Mouse (Mus musculus) limb, embryonic 13.5 days (tissue): Measurements from ENCODE around the gene Eno1. TPM values are rescaled to one million over a fixed set of nuclear protein-coding genes. Genes with fewer than 3 reads are reported as not detected.

Experiments
- ATAC-seq: fragments of 200-750 bp; cut with Nextera tagmentation; 2 replicates; pipeline ENCODE4 v1.8.0; 2017; ENCODE audit warnings: low read depth, moderate number of reproducible peaks, moderate TSS enrichment; ENCODE audit not compliant: low FRiP score
- H3K27ac ChIP-seq: fragments of 300-500 bp; sonication (generic); 2 replicates; pipeline ENCODE4 v1.5.1; 2015; ENCODE audit warnings: inconsistent platforms, mild to moderate bottlenecking, moderate library complexity
- H3K27me3 ChIP-seq: fragments of 300-500 bp; sonication (generic); 2 replicates; pipeline ENCODE4 v1.6.1; 2015; ENCODE audit warnings: mild to moderate bottlenecking, inconsistent platforms
- H3K36me3 ChIP-seq: fragments of 300-500 bp; sonication (generic); 2 replicates; pipeline ENCODE4 v1.6.1; 2015; ENCODE audit warnings: inconsistent platforms, mild to moderate bottlenecking, moderate library complexity
- H3K4me1 ChIP-seq: fragments of 300-500 bp; sonication (generic); 2 replicates; pipeline ENCODE4 v1.6.1; 2015; ENCODE audit warnings: inconsistent platforms
- H3K4me2 ChIP-seq: fragments of 300-500 bp; sonication (generic); replicated peaks from 2 replicates; pipeline ENCODE4 v1.6.1; 2015; ENCODE audit warnings: inconsistent platforms, mild to moderate bottlenecking, moderate library complexity
- H3K4me3 ChIP-seq: fragments of 300-500 bp; sonication (generic); 2 replicates; pipeline ENCODE4 v1.5.1; 2015; ENCODE audit warnings: moderate library complexity, mild to moderate bottlenecking, inconsistent platforms
- H3K9ac ChIP-seq: fragments of 300-500 bp; sonication (generic); 2 replicates; pipeline ENCODE4 v1.6.1; 2015; ENCODE audit warnings: mild to moderate bottlenecking, inconsistent platforms
- H3K9me3 ChIP-seq: fragments of 300-500 bp; sonication (generic); 2 replicates; pipeline ENCODE4 v1.6.1; 2016; ENCODE audit warnings: inconsistent platforms
- WGBS: fragments of 180-500 bp; shearing (Covaris S2); methylation state at CpG from one replicate; pipeline ENCODE4 v1.1.7; 2015; 5-methylcytosine and 5-hydroxymethylcytosine counted together
- polyA plus RNA-seq: library from polyadenylated mRNA; unstranded; fragments of >200 nt; fragmentation: Nextera tagmentation; extraction: Ambion mirVana; gene quantifications from 2 replicates; pipeline ENCODE4 v1.2.1, GENCODE M21; 2015

The Eno1 gene
- polyA plus RNA-seq, 1 experiment from 2014 or later: 1,739 TPM

DNA sequence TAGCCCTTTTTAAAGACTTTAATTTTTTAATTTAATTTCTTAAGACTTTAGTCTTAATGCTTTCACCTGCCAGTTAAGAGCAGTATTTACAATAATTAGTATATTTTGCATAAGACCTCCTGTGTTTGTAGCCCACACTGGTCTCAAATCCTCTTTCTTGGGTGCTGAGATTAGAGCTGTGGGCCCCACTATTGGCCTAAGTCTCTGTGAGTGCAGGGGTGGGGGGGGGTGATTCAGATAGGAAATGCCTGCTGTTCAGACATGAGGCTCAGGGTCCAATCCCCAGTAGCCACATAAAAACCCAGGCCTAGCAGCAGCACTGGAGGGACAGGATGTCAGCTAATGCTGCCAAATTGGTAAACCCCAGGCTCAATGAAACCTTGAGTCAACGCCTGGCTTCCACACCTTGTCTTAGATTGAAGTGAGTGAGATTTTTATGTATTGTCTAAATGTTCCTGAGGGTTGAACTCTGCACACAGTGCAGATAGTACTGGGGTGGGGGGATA is 3.9 kb downstream of the Eno1 start:
- 38% methylated on average over 1 of the region's 1 CpGs for WGBS
- Histone ChIP-seq H3K4me3 (peak overlapping the region; percentile 16), H3K4me2 (peak overlapping the region; percentile 77), H3K27me3 (no peaks in the 10 kb centered on the region), H3K9me3 (no peaks in the 10 kb centered on the region), H3K4me1 (peaks cover 58% of the 10 kb centered on the region), H3K27ac (no peak overlapping the region), H3K36me3 (peaks cover 59% of the 10 kb centered on the region), H3K9ac (peak overlapping the region; percentile 35; the same call in 1 of the 2 replicates)
- no peak for ATAC-seq

DNA sequence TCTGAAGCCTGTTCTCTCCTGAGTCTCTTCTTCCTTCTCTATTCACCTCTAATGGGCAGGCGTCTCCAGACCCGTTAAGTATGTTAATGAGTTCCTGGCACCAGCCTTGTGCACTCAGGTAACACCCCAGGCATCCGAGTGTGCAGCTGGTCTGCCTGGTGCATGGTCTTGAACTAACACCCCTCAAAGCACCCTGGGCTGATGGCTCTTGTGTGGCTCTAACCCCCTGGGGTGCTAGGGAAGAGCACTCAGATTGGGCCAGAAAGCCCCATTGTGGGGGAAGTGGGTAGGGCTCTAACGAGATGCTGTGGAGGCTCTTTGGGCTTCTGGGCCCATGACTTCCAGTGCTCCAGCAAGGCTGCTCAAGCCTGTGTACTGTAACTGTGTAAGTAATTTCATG is 5.2 kb downstream of the Eno1 start:
- Histone ChIP-seq H3K9ac (no peak overlapping the region), H3K4me3 (no peak overlapping the region), H3K4me1 (peaks cover 52% of the 10 kb centered on the region), H3K27me3 (no peaks in the 10 kb centered on the region), H3K9me3 (no peaks in the 10 kb centered on the region), H3K4me2 (peak overlapping the region; percentile 30), H3K27ac (peak overlapping the region; percentile 1; the same call in 1 of the 2 replicates), H3K36me3 (peaks cover 71% of the 10 kb centered on the region)
- no peak for ATAC-seq
- WGBS: 66% methylated on average over 4 of the region's 4 CpGs

DNA sequence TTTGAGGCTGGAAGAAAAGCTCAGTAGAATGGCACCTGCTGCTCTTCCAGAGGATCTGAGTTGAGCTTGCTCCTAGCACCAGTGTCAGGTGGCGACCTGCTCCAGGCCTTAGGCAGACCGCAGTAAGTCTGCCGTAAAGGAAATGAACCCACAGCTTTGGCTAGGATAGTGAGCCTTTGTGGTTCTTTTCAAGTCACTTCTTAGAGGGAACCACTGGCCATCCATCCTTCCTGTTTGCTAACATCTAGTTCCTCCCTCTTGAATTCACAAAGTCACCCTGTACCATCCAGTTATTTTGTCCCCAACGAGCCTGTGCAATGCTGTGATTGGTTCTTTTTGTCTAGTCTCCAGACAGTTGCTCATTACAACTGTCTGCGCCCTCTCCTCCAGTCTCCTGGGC is 6.2 kb downstream of the Eno1 start:
- H3K36me3 ChIP-seq: peaks cover 82% of the 10 kb centered on the region
- no peak for ATAC-seq

DNA sequence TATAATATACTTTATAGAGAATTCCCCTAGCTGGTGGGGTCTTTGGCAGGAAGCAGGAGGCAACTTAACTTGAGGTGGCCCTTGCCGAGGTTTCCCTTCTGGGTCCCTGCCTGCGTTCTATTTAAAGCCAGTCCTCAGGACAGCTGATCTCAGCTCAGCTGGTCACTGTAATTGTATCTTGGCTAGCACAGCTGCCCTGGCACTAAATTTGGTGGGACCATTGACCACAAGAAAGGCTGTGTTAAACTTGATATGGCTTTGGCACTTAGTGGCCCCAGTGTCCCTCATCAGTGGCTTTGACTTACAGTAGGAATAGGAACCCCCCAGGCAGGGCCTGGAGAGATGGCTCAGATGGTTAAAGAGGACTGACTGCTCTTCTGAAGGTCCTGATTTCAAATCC is 9.4 kb downstream of the Eno1 start:
- Histone ChIP-seq H3K27ac (no peak overlapping the region), H3K4me2 (no peak overlapping the region), H3K4me3 (no peak overlapping the region), H3K36me3 (peaks cover 88% of the 10 kb centered on the region), H3K9me3 (no peaks in the 10 kb centered on the region), H3K27me3 (no peaks in the 10 kb centered on the region), H3K9ac (no peak overlapping the region), H3K4me1 (peaks cover 32% of the 10 kb centered on the region)
- no peak for ATAC-seq
- WGBS: 72% methylated on average over 2 of the region's 2 CpGs

More for the DNA sequence above, 6.2 kb downstream of the Eno1 start:
- WGBS: 84% methylated on average over 5 of the region's 5 CpGs
- peaks cover 52% of the 10 kb centered on the region for H3K4me1 ChIP-seq
- no peaks in the 10 kb centered on the region for H3K9me3 ChIP-seq
- H3K9ac ChIP-seq: no peak overlapping the region
- H3K27me3 ChIP-seq: no peaks in the 10 kb centered on the region
- no peak overlapping the region for H3K4me2 ChIP-seq
- H3K4me3 ChIP-seq: no peak overlapping the region
- H3K27ac ChIP-seq: no peak overlapping the region

DNA sequence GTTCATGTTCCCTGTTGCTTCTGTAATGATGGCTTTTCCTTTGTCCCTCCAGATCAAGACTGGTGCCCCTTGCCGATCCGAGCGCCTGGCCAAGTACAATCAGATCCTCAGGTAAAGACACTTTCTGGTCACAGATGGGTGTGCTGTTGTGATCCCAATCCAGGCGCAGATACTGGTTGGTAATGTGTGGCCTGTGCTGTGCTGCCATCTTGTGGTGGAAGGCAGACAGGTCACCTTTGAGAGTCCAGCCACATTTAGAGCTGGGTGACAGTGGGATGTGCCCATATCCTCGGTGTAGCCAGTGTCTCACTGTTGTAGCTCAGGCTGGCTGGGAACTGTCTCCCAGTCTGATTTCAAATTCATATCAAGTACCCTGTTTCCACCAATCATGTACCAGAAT is 11.5 kb downstream of the Eno1 start:
- no peak overlapping the region for H3K27ac ChIP-seq
- WGBS: 62% methylated on average over 5 of the region's 5 CpGs
- ATAC-seq: no peak
- peaks cover 14% of the 10 kb centered on the region for H3K4me1 ChIP-seq
- no peaks in the 10 kb centered on the region for H3K9me3 ChIP-seq
- no peak overlapping the region for H3K4me3 ChIP-seq
- no peak overlapping the region for H3K4me2 ChIP-seq
- H3K9ac ChIP-seq: no peak overlapping the region
- H3K36me3 ChIP-seq: peaks cover 74% of the 10 kb centered on the region
- no peaks in the 10 kb centered on the region for H3K27me3 ChIP-seq

DNA sequence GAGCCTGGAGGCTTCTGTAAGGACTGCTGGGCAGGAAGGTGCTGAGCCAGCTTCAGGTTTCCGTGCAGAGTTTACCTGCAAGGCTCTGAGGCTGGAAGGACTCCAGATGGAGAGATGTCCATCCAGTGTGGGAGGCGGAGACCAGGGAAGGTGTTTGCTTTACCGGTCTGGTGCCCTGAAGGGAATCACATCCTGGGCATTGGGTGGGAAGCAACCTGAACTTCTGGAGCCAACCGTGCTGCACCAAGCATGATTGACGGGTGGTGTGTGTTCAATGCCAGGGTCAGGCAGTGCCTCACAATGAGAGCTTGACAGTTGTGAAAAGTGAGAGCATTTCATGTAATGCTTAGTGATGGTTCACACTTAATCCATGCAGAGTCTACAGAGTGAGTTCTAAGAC is 12.4 kb downstream of the Eno1 start:
- 86% methylated on average over 5 of the region's 5 CpGs for WGBS
- no peak for ATAC-seq
- H3K9me3 ChIP-seq: no peaks in the 10 kb centered on the region
- H3K36me3 ChIP-seq: peaks cover 65% of the 10 kb centered on the region
- no peak overlapping the region for H3K4me2 ChIP-seq
- H3K4me1 ChIP-seq: peaks cover 10% of the 10 kb centered on the region
- no peaks in the 10 kb centered on the region for H3K27me3 ChIP-seq
- H3K27ac ChIP-seq: no peak overlapping the region
- H3K4me3 ChIP-seq: no peak overlapping the region
- no peak overlapping the region for H3K9ac ChIP-seq

DNA sequence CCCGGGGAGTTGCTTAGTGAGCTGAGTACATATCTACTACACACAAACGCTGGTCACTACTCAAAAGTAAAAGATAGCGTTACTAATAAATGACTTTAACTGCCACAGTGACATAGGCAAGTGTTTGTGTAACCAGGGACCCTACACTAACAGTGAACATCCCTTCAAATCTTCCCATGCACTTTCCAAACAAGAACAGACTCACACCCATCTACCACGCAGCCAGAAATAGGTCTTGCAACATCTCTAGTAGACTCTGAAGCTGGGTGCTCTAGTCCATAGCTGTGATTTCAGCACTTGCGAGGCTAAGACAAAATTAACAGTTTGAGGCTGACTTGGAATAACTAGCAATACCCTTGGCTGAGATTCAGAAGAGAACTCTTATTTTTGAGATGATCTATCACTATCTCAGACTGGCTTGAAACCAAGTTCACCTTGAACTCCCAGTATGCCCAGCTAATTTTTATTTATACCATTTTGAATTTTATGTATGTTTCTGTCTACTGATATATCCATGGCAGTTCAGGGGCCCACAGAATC is 13.3 kb downstream of the Eno1 start:
- Histone ChIP-seq H3K4me1 (peaks cover 10% of the 10 kb centered on the region), H3K36me3 (peaks cover 56% of the 10 kb centered on the region), H3K4me2 (no peak overlapping the region), H3K9me3 (no peaks in the 10 kb centered on the region), H3K27ac (no peak overlapping the region), H3K27me3 (no peaks in the 10 kb centered on the region), H3K9ac (no peak overlapping the region), H3K4me3 (no peak overlapping the region)
- WGBS: 78% methylated on average over 5 of the region's 5 CpGs
- ATAC-seq: no peak

DNA sequence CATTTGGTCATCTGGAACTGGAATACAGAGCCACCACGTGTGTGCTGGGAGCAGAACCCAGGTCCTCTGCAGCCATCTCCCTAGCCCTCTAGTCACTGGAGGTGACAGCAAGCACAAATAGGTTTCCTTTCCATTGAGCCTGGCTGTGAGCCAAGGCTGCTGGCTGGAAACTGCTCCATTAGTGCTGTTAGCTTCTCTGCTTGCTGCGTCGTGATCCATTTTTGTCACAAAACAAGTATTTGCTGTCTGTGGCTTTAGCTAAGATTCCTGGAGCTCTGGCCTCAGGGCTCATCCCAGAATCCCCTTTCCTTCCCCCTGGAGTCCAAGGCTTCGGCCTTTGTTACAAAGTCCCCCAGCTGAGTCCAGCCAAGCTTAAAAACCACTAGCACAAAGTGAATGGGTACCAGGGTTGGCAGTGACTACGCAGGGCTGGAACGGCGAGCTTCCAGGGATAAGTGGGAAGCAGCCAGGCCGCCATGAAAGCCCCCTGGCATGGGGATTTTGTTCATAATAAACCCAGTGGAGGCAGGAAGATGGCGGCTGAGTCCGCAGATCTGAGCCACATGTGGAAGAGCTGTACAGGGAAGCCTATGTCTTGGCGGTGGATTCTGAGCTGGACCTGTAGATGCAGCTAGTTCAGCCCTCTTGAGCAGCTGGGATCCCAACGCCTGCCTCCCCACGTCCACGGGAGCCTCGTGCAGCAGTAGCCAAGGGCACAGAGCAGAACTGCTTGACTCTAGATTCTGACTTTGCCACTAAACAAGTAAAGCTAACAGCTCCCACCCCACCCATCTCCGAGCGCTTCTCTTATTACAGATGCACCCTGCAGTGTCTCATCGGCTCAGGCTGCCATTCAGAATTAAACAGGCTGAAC is 14.3 kb downstream of the Eno1 start:
- ATAC-seq: no peak; the same call in 1 of the 2 replicates
- Histone ChIP-seq H3K4me1 (peaks cover 10% of the 10 kb centered on the region), H3K36me3 (peaks cover 46% of the 10 kb centered on the region), H3K4me2 (no peak overlapping the region), H3K4me3 (no peak overlapping the region), H3K9ac (no peak overlapping the region), H3K27me3 (no peaks in the 10 kb centered on the region), H3K9me3 (no peaks in the 10 kb centered on the region), H3K27ac (peak overlapping the region; percentile 49)
- WGBS: 59% methylated on average over 18 of the region's 18 CpGs

DNA sequence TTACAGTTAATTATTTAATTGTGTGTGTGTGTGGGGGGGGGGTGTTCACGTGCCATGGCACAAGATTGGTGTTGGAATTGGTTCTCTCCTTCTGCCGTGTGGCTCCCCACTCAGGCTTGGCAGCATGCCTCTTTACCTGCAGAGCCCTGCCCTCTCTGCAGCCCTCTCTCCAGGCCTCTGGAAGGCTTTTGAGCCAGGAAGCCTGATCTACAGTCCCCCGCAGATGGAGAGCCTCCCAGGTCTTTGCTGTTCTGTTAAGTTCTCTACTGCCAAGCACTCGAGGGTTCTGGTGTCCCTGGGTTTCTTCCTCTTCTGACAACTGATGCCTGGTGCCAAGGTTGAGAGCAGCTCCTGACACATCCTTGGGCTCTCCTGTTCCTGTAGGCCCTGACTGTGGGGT is 17.9 kb downstream of the Eno1 start:
- Histone ChIP-seq H3K36me3 (peaks cover 12% of the 10 kb centered on the region), H3K27ac (no peak overlapping the region), H3K27me3 (no peaks in the 10 kb centered on the region), H3K4me3 (no peak overlapping the region), H3K4me2 (no peak overlapping the region), H3K9me3 (no peaks in the 10 kb centered on the region), H3K4me1 (peaks cover 26% of the 10 kb centered on the region), H3K9ac (no peak overlapping the region)
- 57% methylated on average over 4 of the region's 4 CpGs for WGBS
- ATAC-seq: no peak

DNA sequence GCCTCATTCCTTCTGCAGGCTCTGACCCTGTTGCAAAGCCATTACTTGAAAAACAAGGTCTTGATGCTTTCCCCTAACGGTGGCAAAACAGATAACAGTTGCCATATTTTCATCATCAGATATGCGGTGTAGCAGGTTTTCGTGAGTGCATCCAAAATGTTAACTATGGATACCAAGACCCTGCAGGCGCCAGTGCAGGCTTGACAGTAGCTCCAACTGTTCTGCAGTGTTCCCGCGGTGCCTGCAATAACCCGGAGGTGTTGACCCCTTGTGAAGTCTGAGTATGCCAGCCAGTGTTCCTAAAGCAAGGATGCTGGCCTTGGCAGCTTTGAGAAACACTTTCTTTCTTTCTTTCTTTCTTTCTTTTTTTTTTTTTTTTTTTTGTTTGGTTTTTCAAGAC is 18.7 kb downstream of the Eno1 start:
- WGBS: 83% methylated on average over 7 of the region's 7 CpGs
- Histone ChIP-seq H3K27ac (no peak overlapping the region), H3K4me3 (no peak overlapping the region), H3K4me2 (no peak overlapping the region), H3K9me3 (no peaks in the 10 kb centered on the region), H3K9ac (no peak overlapping the region), H3K27me3 (no peaks in the 10 kb centered on the region), H3K36me3 (peaks cover 7% of the 10 kb centered on the region), H3K4me1 (peaks cover 26% of the 10 kb centered on the region)
- ATAC-seq: no peak

DNA sequence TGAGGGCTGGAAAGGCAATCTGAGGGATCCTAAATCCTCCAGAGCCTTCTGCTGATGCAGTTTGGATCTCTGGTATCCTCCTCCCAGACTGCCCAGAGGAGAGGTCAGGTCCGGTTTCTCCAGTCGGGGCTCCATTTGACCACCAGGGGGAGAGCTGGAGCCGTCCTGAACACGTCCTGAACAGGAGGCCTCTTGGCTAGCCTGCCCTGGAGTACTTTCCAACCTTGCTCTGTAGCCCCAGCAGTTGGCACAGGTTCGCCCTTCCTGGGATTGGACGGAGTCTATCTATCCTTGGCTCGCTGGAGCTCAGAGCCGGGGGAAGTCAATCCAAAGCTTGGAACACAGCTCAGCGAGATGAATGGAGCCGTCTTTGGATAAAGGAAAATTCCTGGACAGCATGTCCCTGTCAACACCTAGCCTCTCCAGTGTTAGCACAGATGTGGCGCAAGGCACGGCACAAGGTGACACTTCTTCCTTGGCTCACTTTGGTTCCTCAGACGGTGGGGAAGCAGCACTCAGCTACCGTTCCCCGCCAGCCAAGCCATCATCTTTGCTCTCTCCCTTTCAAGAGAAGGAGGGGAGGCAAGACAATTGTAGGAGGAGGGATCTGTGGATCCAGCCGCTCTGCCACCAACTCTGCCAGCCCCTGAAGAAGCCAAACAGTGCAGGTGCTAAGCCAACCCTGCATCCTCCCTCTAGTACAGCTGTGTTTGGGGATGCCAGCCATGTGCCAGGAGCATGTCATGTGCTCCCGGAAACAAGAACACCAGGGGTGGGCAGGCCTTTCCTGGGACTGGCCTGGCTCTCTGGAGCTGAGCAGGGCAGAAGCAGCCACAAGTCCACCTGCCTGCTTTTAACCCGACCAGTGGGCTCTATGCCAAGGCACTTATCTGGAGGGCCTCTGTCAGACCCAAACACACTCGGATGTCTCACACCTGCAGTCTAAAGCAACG is 21.0 kb downstream of the Eno1 start:
- 52% methylated on average over 20 of the region's 20 CpGs for WGBS
- Histone ChIP-seq H3K9ac (peak overlapping the region; percentile 13; the same call in 1 of the 2 replicates), H3K36me3 (no peaks in the 10 kb centered on the region), H3K4me2 (no peak overlapping the region), H3K4me3 (no peak overlapping the region), H3K4me1 (peaks cover 16% of the 10 kb centered on the region), H3K27ac (peak overlapping the region; percentile 65; the same call in 1 of the 2 replicates), H3K27me3 (no peaks in the 10 kb centered on the region), H3K9me3 (no peaks in the 10 kb centered on the region)
- peak; percentile 46; the same call in 1 of the 2 replicates for ATAC-seq
